Mouse (Mus musculus) left cerebral cortex, adult 8-10 months (tissue): Measurements from ENCODE around the gene Olfr1337. TPM values are rescaled to one million over a fixed set of nuclear protein-coding genes. Genes with fewer than 3 reads are reported as not detected.
"Not testable (repeated sequence)": the region's sequence is repeated elsewhere in the genome, so short reads cannot be mapped to it uniquely, and the experiment has no call there.

Source experiments
- DNase-seq, 2 experiments: peaks; one replicate each; pipeline ENCODE4 v3.0.0; 2022; ENCODE audit warnings: low spot score in 2 of 2
- total RNA-seq, 4 experiments: library from RNA; stranded (reverse); gene quantifications; 2 replicates each; pipeline ENCODE4 v1.2.4; 2022

The Olfr1337 gene
- total RNA-seq = not detected

- DNase-seq = no peak
Observed at GRCm38 (mm10) chr4:118782486-118782885, at the start of gene Olfr1337. TSS of gene Olfr1337 (minus strand) at chr4:118782586.

- no peak for DNase-seq
Observed at GRCm38 (mm10) chr4:118818921-118819320, 36.5 kb upstream of the Olfr1337 start.

- no peak for DNase-seq
Observed at GRCm38 (mm10) chr4:118809844-118810243, 27.5 kb upstream of the Olfr1337 start, which contains the start of gene Olfr1335. TSS of gene Olfr1335 (minus strand) at chr4:118809944.

GRCm38 (mm10) chr4:118792796-118793195 is 10.4 kb upstream of the Olfr1337 start:
- not testable (repeated sequence) for DNase-seq

- no peak for DNase-seq
Observed at GRCm38 (mm10) chr4:118758637-118759036, 23.7 kb downstream of the Olfr1337 start, which contains the start of gene Olfr1338. TSS of gene Olfr1338 (minus strand) at chr4:118758737.

- DNase-seq = no peak
Observed at GRCm38 (mm10) chr4:118741881-118742280, 40.5 kb downstream of the Olfr1337 start.

GRCm38 (mm10) chr4:118740988-118741698 is 41.2 kb downstream of the Olfr1337 start:
- DNase-seq = no peak

GRCm38 (mm10) chr4:118739574-118739973 is 42.8 kb downstream of the Olfr1337 start:
- no peak for DNase-seq

- no peak for DNase-seq
Observed at GRCm38 (mm10) chr4:118731875-118732274, 50.5 kb downstream of the Olfr1337 start, which contains the start of gene Olfr1339. TSS of gene Olfr1339 (plus strand) at chr4:118732175.

Other genes with a start within 250 kb of the Olfr1337 start
- gene Tmem125, start 238.5 kb downstream of the Olfr1337 start, total RNA-seq = 10 to 100 TPM; 10.0 to 14.0 (median 11.1) TPM
- gene Cfap57, start 161.8 kb downstream of the Olfr1337 start, total RNA-seq = 1 to 10 TPM in 1 of 4 experiments, under 1 TPM in 3; 0.65 to 1.1 (median 0.88) TPM
- gene Ebna1bp2, start 161.8 kb downstream of the Olfr1337 start, total RNA-seq = 10 to 100 TPM; 48.2 to 60.8 (median 56.0) TPM
- not detected for gene Olfr62, start 123.6 kb downstream of the Olfr1337 start, total RNA-seq
- gene Olfr1342, start 89.8 kb downstream of the Olfr1337 start, total RNA-seq = not detected
- gene Olfr1341, start 79.1 kb downstream of the Olfr1337 start, total RNA-seq = not detected
- gene Olfr1340, start 62.4 kb downstream of the Olfr1337 start, total RNA-seq = not detected
- gene Olfr1339, start 50.4 kb downstream of the Olfr1337 start, total RNA-seq = not detected
- not detected for gene Olfr1338, start 23.8 kb downstream of the Olfr1337 start, total RNA-seq
- not detected for gene Olfr1335, start 27.4 kb upstream of the Olfr1337 start, total RNA-seq
- gene Olfr1333, start 53.7 kb upstream of the Olfr1337 start, total RNA-seq = not detected
- gene Olfr1331, start 82.1 kb upstream of the Olfr1337 start, total RNA-seq = not detected
- not detected for gene Olfr1330, start 106.0 kb upstream of the Olfr1337 start, total RNA-seq
- gene Olfr1329, start 134.9 kb upstream of the Olfr1337 start, total RNA-seq = not detected
- not detected for gene Olfr1328, start 156.0 kb upstream of the Olfr1337 start, total RNA-seq
- gene Lao1, start 179.0 kb upstream of the Olfr1337 start, total RNA-seq = under 1 TPM in 2 of 4 experiments, not detected in 2; 0.37 to 0.42 TPM